In the genomic region with DNA sequence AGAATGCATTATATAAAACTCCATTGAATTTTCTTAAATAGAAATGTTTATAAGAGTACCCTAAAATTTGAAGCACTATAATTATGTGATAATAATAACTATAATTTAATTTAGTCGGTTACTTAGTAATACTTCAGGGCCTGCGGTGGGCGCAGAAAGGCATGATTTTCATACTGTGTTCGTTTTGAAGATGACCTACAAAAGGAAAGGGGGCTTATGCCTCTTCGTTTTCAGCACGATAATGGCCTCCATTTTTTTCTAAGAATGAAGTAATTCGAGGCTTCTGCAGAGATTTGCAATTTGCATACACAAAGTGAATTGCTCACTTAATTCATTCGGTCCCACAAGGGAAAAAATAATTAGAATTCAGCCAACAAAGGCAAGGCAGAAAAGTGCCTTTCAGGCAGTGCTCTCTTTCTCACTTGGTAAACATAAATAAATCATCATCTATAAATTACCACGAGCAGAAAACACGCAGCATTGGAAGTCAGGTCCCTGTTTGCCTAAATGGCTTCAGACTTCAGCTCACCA, we compare ENCODE assay signal across 22 mouse cellular contexts.
DNase-seq lines count a peak whose midpoint lies in the region; ATAC-seq lines count a peak whose summit lies in the region.
"Had no signal": no experiment of that assay in that cellular context is flagged by ENCODE, and none has a peak within 500 bp of the region (broad histone marks: within the 10 kb centered on the region; RNA-seq: fewer than 3 reads in every experiment).

No protein-coding gene starts in this region.

- ATAC-seq in hindbrain, embryonic 12.5 days (ENCODE audit: low FRiP score) = no peak
- ATAC-seq in hindbrain, embryonic 11.5 days (ENCODE audit: low FRiP score) = no peak
- ATAC-seq in forebrain, embryonic 12.5 days (ENCODE audit: low FRiP score) = peak; percentile 54; the same call in 1 of the 2 replicates
- ATAC-seq in hindbrain, embryonic 15.5 days (ENCODE audit: low FRiP score, low read depth) = no peak
- ATAC-seq in neural tube, embryonic 12.5 days (ENCODE audit: low FRiP score, low read depth) = peak; percentile 30; the same call in 1 of the 2 replicates
- no peak for ATAC-seq in intestine, embryonic 15.5 days
- ATAC-seq: CD4-positive, CD25-positive, alpha-beta regulatory T cell, adult 4 months; liver, embryonic 12.5 days; Patski had no signal

- no peak for DNase-seq in hindbrain, embryonic 11.5 days (ENCODE audit: low spot score)
- DNase-seq in thymus, postnatal 0 days (ENCODE audit: low spot score) = no peak
- DNase-seq in left cerebral cortex, postnatal 4 days = no peak
- DNase-seq: adrenal gland, adult 8-10 months; cerebellum, adult 9-11 months; heart, postnatal 10 days; kidney, adult 8-10 months; kidney, postnatal 25 days; lung, adult 2 months; right cerebral cortex, postnatal 25 days; thymus, adult 18-20 months had no signal

- H3K27ac ChIP-seq in hindbrain, embryonic 12.5 days = 0 out of 2 replicates have a peak overlapping the region, but pooled peaks have one; percentile 52
- no peak overlapping the region for H3K27ac ChIP-seq in hindbrain, embryonic 11.5 days (ENCODE audit: low read depth, low read length)
- no peak overlapping the region for H3K27ac ChIP-seq in forebrain, embryonic 12.5 days
- H3K27ac ChIP-seq in hindbrain, embryonic 15.5 days (replicated peaks) = peak overlapping the region; percentile 58
- no peak overlapping the region for H3K27ac ChIP-seq in neural tube, embryonic 12.5 days
- H3K27ac ChIP-seq in intestine, embryonic 15.5 days = no peak overlapping the region
- H3K27ac ChIP-seq: left cerebral cortex, adult 2 months; liver, embryonic 12.5 days had no signal

- H3K27me3 ChIP-seq in hindbrain, embryonic 12.5 days = no peaks in the 10 kb centered on the region
- H3K27me3 ChIP-seq in hindbrain, embryonic 11.5 days (ENCODE audit: control insufficient read depth, insufficient read depth, low read length) = no peaks in the 10 kb centered on the region
- peaks cover 9% of the 10 kb centered on the region; the same call in 1 of the 2 replicates for H3K27me3 ChIP-seq in forebrain, embryonic 12.5 days
- no peaks in the 10 kb centered on the region for H3K27me3 ChIP-seq in hindbrain, embryonic 15.5 days
- H3K27me3 ChIP-seq in neural tube, embryonic 12.5 days (replicated peaks) = no peaks in the 10 kb centered on the region
- no peaks in the 10 kb centered on the region for H3K27me3 ChIP-seq in intestine, embryonic 15.5 days (replicated peaks)
- H3K27me3 ChIP-seq: limb, embryonic 12.5 days; liver, embryonic 12.5 days; Patski had no signal

- intact Hi-C loops in left cerebral cortex, postnatal 4 days (cut with DNase I) = no loop called here

- no peak overlapping the region for H3K4me2 ChIP-seq in hindbrain, embryonic 12.5 days (replicated peaks)
- H3K4me2 ChIP-seq in hindbrain, embryonic 11.5 days (replicated peaks; ENCODE audit: low read depth, low read length) = no peak overlapping the region
- no peak overlapping the region for H3K4me2 ChIP-seq in forebrain, embryonic 12.5 days
- no peak overlapping the region for H3K4me2 ChIP-seq in hindbrain, embryonic 15.5 days
- H3K4me2 ChIP-seq in neural tube, embryonic 12.5 days (replicated peaks) = no peak overlapping the region
- H3K4me2 ChIP-seq in intestine, embryonic 15.5 days (replicated peaks) = no peak overlapping the region
- H3K4me2 ChIP-seq: heart, embryonic 11.5 days; limb, embryonic 12.5 days; liver, embryonic 12.5 days had no signal

- no peaks in the 10 kb centered on the region for H3K9me3 ChIP-seq in hindbrain, embryonic 12.5 days (replicated peaks)
- no peaks in the 10 kb centered on the region for H3K9me3 ChIP-seq in hindbrain, embryonic 11.5 days (ENCODE audit: control insufficient read depth, low read length)
- no peaks in the 10 kb centered on the region for H3K9me3 ChIP-seq in forebrain, embryonic 12.5 days
- H3K9me3 ChIP-seq in hindbrain, embryonic 15.5 days = no peaks in the 10 kb centered on the region
- no peaks in the 10 kb centered on the region for H3K9me3 ChIP-seq in neural tube, embryonic 12.5 days
- H3K9me3 ChIP-seq in intestine, embryonic 15.5 days = no peaks in the 10 kb centered on the region
- H3K9me3 ChIP-seq: limb, embryonic 12.5 days had no signal

- H3K9ac ChIP-seq in hindbrain, embryonic 12.5 days = no peak overlapping the region
- H3K9ac ChIP-seq in hindbrain, embryonic 11.5 days (ENCODE audit: low read depth, low read length) = no peak overlapping the region
- no peak overlapping the region for H3K9ac ChIP-seq in forebrain, embryonic 12.5 days
- no peak overlapping the region for H3K9ac ChIP-seq in hindbrain, embryonic 15.5 days
- no peak overlapping the region for H3K9ac ChIP-seq in neural tube, embryonic 12.5 days
- H3K9ac ChIP-seq in intestine, embryonic 15.5 days = no peak overlapping the region
- H3K9ac ChIP-seq: limb, embryonic 12.5 days; liver, embryonic 12.5 days had no signal

- peaks cover 16% of the 10 kb centered on the region for H3K4me1 ChIP-seq in hindbrain, embryonic 12.5 days
- no peaks in the 10 kb centered on the region for H3K4me1 ChIP-seq in hindbrain, embryonic 11.5 days (replicated peaks; ENCODE audit: control insufficient read depth, insufficient read depth, low read length)
- peaks cover 16% of the 10 kb centered on the region for H3K4me1 ChIP-seq in forebrain, embryonic 12.5 days
- peaks cover 18% of the 10 kb centered on the region for H3K4me1 ChIP-seq in hindbrain, embryonic 15.5 days (replicated peaks)
- H3K4me1 ChIP-seq in neural tube, embryonic 12.5 days = peaks cover 18% of the 10 kb centered on the region; the same call in 1 of the 2 replicates
- no peaks in the 10 kb centered on the region for H3K4me1 ChIP-seq in intestine, embryonic 15.5 days (replicated peaks)
- H3K4me1 ChIP-seq: liver, embryonic 12.5 days had no signal

- 48% methylated on average over 10 of the region's 10 CpGs for WGBS in hindbrain, embryonic 12.5 days
- 60% methylated on average over 10 of the region's 10 CpGs for WGBS in hindbrain, embryonic 11.5 days
- WGBS in forebrain, embryonic 12.5 days = 13% methylated on average over 10 of the region's 10 CpGs
- 30% methylated on average over 10 of the region's 10 CpGs for WGBS in hindbrain, embryonic 15.5 days
- WGBS in neural tube, embryonic 12.5 days = 36% methylated on average over 10 of the region's 10 CpGs
- WGBS in intestine, embryonic 15.5 days = 68% methylated on average over 10 of the region's 10 CpGs

- H3K36me3 ChIP-seq in hindbrain, embryonic 12.5 days = no peaks in the 10 kb centered on the region
- H3K36me3 ChIP-seq in hindbrain, embryonic 11.5 days (ENCODE audit: control insufficient read depth, insufficient read depth, low read length) = no peaks in the 10 kb centered on the region
- H3K36me3 ChIP-seq in forebrain, embryonic 12.5 days (replicated peaks) = no peaks in the 10 kb centered on the region
- no peaks in the 10 kb centered on the region for H3K36me3 ChIP-seq in hindbrain, embryonic 15.5 days
- no peaks in the 10 kb centered on the region for H3K36me3 ChIP-seq in neural tube, embryonic 12.5 days
- no peaks in the 10 kb centered on the region for H3K36me3 ChIP-seq in intestine, embryonic 15.5 days
- H3K36me3 ChIP-seq: limb, embryonic 12.5 days; liver, embryonic 12.5 days had no signal

- no peak overlapping the region for H3K4me3 ChIP-seq in hindbrain, embryonic 12.5 days
- H3K4me3 ChIP-seq in hindbrain, embryonic 11.5 days (ENCODE audit: low read depth, low read length) = no peak overlapping the region
- H3K4me3 ChIP-seq in forebrain, embryonic 12.5 days (replicated peaks) = no peak overlapping the region
- no peak overlapping the region for H3K4me3 ChIP-seq in hindbrain, embryonic 15.5 days
- no peak overlapping the region for H3K4me3 ChIP-seq in neural tube, embryonic 12.5 days
- no peak overlapping the region for H3K4me3 ChIP-seq in intestine, embryonic 15.5 days (replicated peaks)
- H3K4me3 ChIP-seq: left cerebral cortex, adult 2 months; limb, embryonic 12.5 days; liver, embryonic 12.5 days had no signal

Comparison
In these comparisons a context has a peak if more than half of its experiments do, and no peak if none do; other contexts are left out.
1. H3K27ac ChIP-seq: peak in hindbrain, embryonic 12.5 days (single experiment) and hindbrain, embryonic 15.5 days (single experiment); none in hindbrain, embryonic 11.5 days (single experiment), forebrain, embryonic 12.5 days (single experiment), neural tube, embryonic 12.5 days (single experiment) and intestine, embryonic 15.5 days (single experiment).
2. ATAC-seq: peak in forebrain, embryonic 12.5 days (single experiment) and neural tube, embryonic 12.5 days (single experiment); none in hindbrain, embryonic 12.5 days (single experiment), hindbrain, embryonic 11.5 days (single experiment), hindbrain, embryonic 15.5 days (single experiment) and intestine, embryonic 15.5 days (single experiment).